Mouse (Mus musculus): ENCODE measurements at regions not wholly inside any gene's neighbourhood (a gene's known extent, or its start where the extent isn't known, plus 50 kb on each side); places are given as distances from the start of the nearest gene placed in this dataset.

GRCm38 (mm10) chr6:88964071-88964470 is 62.0 kb downstream of the Tpra1 start:
- intact Hi-C loops (cut with DNase I) = no loop called here
- no peak for DNase-seq (ENCODE audit: low spot score in 2 of 2)

- intact Hi-C loops (cut with DNase I) = no loop called here
- DNase-seq (ENCODE audit: low spot score in 2 of 2) = peak; percentile 66 to 75
Observed at GRCm38 (mm10) chr6:88964911-88965310, 62.9 kb downstream of the Tpra1 start.

- intact Hi-C loops (cut with DNase I) = no loop called here
- DNase-seq (ENCODE audit: low spot score in 2 of 2) = no peak
Observed at GRCm38 (mm10) chr6:88965361-88966226, 63.5 kb downstream of the Tpra1 start.

- intact Hi-C loops (cut with DNase I) = no loop called here
- DNase-seq (ENCODE audit: low spot score in 2 of 2) = no peak
Observed at GRCm38 (mm10) chr6:88966501-88966900, 64.5 kb downstream of the Tpra1 start.

DNA sequence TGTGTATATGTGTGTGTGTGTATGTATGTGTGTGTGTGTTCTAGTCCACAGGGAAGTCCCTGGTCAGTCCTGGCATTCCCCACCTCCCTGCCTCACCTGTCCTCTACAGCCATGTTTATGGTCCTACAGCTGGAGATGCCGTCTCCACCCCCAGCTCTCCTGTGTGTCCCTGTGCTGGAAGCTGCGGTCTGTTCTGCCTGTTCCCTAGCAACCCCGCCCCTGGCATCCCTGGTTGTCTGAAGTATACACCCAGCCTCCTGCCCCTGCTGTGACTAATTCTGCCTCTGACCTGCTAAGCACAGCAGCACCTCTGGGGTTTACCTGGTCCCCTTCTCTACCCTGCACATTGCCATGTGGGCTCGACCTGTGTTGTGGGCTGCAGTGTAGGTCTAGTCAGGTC is 66.8 kb downstream of the Tpra1 start:
- intact Hi-C loops (cut with DNase I) = no loop called here
- no peak for DNase-seq (ENCODE audit: low spot score in 2 of 2)

DNA sequence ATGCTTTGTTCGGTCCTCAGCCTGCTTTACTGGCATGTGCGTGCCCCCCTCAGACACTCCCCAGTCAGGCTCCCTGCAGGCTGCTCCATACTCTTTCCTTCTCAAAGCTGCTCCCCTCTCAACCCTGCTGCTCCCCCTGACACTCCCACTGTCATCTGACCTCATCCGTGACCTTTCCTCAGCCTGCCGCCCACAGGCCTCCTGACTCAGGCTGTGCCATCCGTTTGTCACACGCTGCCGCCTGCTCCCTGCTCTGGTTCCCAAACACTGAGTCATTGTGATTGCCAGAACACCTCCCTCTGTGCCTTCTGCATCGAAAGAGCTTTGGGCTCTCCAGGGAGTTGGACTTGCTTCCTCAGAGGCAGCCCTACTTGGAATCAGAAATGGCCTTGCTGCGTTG is 69.7 kb downstream of the Tpra1 start:
- DNase-seq (ENCODE audit: low spot score in 2 of 2) = peak; percentile 78 to 84
- intact Hi-C loops (cut with DNase I) = loop anchor here (5.0 to 10.0 kb wide), 3 partner anchors 34 to 581 kb away; no protein-coding TSS in a partner anchor

GRCm38 (mm10) chr6:88974457-88974856 is 72.4 kb downstream of the Tpra1 start:
- no peak for DNase-seq (ENCODE audit: low spot score in 2 of 2)
- intact Hi-C loops (cut with DNase I) = loop anchor here (5.0 to 10.0 kb wide), 3 partner anchors 37 to 578 kb away; no protein-coding TSS in a partner anchor

DNA sequence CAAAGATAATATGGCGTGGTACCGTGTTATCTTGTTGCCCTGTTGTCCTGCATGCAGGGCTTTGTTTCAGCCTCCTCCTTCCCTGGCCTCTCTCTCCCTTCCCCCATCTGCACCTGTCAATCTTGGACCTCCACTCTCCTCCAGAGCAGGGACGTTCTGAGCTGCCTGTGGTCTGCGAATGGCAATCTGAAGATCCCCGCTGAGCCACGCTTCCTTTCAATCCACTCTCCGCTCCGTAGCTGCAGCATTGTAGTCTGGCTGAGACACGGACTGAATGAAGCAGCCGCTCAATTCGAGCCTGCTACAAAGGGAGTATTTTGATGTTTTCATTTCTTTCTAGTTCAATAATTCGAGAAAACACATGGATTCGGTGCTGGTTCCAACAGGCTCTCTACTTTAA is 74.5 kb downstream of the Tpra1 start:
- intact Hi-C loops (cut with DNase I) = loop anchor here (10.0 kb wide), 1 partner anchor 258 kb away; no protein-coding TSS in a partner anchor
- no peak for DNase-seq (ENCODE audit: low spot score in 2 of 2)

GRCm38 (mm10) chr6:88976994-88977393 is 74.9 kb downstream of the Tpra1 start:
- DNase-seq (ENCODE audit: low spot score in 2 of 2) = no peak
- intact Hi-C loops (cut with DNase I) = loop anchor here (10.0 kb wide), 1 partner anchor 258 kb away; no protein-coding TSS in a partner anchor

GRCm38 (mm10) chr6:88978970-88979369 is 76.9 kb downstream of the Tpra1 start:
- intact Hi-C loops (cut with DNase I) = loop anchor here (10.0 kb wide), 1 partner anchor 256 kb away; no protein-coding TSS in a partner anchor
- no peak for DNase-seq (ENCODE audit: low spot score in 2 of 2)

- intact Hi-C loops (cut with DNase I) = loop anchor here (5.0 to 10.0 kb wide), 2 partner anchors 385 to 652 kb away; partner anchors contain the start of gene Plxna1
- peak in 1 of 2 experiments; percentile 48 for DNase-seq (ENCODE audit: low spot score in 2 of 2)
Observed at GRCm38 (mm10) chr6:88980112-88980511, 78.1 kb downstream of the Tpra1 start.

GRCm38 (mm10) chr6:88981544-88981943 is 79.5 kb downstream of the Tpra1 start:
- intact Hi-C loops (cut with DNase I) = loop anchor here (5.0 to 10.0 kb wide), 2 partner anchors 383 to 651 kb away; partner anchors contain the start of gene Plxna1
- no peak for DNase-seq (ENCODE audit: low spot score in 2 of 2)

GRCm38 (mm10) chr6:88984170-88984569 is 82.1 kb downstream of the Tpra1 start:
- DNase-seq (ENCODE audit: low spot score in 2 of 2) = no peak
- intact Hi-C loops (cut with DNase I) = loop anchor here (5.0 to 10.0 kb wide), 2 partner anchors 381 to 648 kb away; partner anchors contain the start of gene Plxna1

DNA sequence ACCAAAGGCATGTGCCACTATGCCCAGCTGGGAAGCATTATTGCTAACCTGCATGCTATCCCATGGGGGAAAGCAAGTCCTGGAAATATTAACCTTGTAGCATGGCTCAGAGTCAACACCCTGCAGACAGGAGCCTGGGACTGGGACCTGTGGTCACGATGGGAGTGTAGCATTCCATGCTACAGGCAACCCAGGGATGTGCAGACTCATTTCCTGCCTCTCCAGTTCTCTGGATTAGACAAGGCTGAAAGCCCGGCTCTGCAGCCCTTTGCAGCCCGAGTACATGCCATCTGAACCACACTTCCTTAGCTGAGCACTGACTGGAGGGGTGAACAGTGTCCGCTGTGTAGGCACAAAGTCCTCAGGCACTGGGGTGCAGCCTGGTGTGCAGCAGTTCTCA is 82.8 kb downstream of the Tpra1 start:
- DNase-seq (ENCODE audit: low spot score in 2 of 2) = no peak
- intact Hi-C loops (cut with DNase I) = loop anchor here (5.0 to 10.0 kb wide), 2 partner anchors 380 to 647 kb away; partner anchors contain the start of gene Plxna1

DNA sequence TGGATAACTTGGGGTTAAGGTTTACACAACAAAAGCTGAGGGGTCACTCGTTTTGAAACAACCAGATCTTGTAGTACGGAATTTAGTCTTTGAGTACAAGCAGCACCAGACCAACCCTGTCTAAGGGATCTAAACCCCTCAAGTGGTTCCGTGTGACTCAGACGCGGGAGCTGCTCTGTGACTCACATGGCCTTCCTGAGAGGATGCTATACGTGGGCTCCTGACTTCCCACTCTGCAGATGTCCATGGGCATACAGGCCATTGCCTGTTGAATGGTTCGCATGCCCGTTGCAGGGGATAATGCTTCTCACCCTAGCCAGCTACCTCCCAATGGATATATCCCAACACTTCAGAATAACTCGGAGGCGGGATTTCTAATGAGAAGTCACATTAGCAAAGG is 86.5 kb downstream of the Tpra1 start:
- intact Hi-C loops (cut with DNase I) = loop anchor here (10.0 kb wide), 1 partner anchor 376 kb away; the partner anchor contains the start of gene Plxna1
- DNase-seq (ENCODE audit: low spot score in 2 of 2) = no peak

GRCm38 (mm10) chr6:88989617-88990299 is 87.7 kb downstream of the Tpra1 start:
- DNase-seq (ENCODE audit: low spot score in 2 of 2) = no peak
- intact Hi-C loops (cut with DNase I) = loop anchor here (10.0 kb wide), 1 partner anchor 375 kb away; the partner anchor contains the start of gene Plxna1

DNA sequence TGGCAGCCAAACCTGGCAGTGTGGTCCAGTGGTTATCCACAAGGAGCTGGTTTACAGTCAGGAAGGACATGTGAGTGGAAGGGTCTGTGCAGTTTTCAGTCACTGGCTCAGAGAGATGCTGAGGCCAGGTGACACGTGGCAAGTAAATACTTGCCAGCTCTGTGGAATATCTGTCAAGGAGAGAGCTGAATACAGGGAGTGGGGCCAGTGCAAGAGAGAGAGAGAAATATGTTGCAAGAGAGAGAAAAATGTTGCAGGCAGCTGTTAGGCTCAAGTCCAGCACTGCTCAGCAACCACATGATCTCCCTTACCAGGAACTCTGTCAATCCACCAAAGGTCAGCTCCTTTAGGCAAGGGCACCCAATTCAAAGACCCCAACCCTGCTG is 88.2 kb downstream of the Tpra1 start:
- DNase-seq (ENCODE audit: low spot score in 2 of 2) = no peak
- intact Hi-C loops (cut with DNase I) = no loop called here

DNA sequence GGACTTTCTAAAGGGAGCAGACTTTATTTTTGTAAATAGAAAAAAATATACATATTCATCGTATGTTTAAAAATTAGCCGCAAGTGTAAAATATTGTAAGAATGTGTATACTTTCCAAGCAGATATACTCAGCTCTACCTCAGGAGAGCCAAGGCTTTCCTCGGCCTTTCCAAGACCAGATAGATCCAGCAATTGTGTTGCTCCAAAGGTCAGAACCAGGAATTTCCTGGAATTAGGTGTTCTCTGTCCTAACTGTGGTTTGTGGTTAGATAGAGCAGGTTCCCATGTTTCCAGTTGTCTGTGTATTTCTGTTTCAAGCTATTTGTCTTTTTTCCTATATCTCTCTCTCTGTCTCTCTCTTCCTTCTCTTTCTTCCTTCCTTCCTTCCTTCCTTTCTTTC is 93.0 kb downstream of the Tpra1 start:
- no peak for DNase-seq (ENCODE audit: low spot score in 2 of 2)
- intact Hi-C loops (cut with DNase I) = no loop called here

DNA sequence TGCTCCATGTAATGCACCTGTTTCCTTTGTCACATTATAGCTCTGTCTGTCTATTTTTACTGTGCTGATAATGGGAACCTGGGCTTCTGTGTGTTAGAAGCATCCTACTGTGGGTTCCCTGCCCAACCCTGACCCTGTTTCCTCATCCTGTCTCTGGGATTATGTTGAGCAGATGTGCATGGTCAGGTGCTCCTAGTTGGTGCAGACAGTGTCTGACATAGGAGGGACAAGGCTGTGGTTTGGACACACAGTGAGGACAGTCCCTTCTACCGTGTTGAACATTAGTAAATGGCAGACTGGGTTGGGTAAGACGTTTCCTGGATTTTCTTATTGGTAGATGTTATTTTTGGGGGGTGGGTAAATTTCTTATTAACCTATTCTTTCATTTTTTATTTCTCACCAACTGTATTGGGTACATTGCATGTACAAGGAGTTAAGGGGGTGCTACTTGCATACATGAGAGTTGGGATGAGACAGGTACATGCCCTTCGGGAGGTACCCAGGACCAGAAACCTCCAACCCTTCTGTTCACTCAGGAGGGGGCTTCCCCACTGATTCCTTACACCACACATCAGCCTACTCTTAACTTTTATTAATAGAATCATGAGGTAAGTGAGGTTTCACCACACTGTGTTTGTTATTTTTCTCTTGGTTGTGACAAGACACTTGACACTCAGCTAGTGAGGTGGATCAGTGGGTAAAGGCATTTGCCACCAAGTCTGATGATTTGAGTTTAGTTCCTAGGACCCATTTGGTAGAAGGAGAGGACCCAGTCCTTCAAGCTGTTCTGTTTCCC is 97.1 kb downstream of the Tpra1 start:
- DNase-seq (ENCODE audit: low spot score in 2 of 2) = no peak
- intact Hi-C loops (cut with DNase I) = no loop called here

Data from left cerebral cortex, postnatal 36 days (tissue).